Mouse (Mus musculus): ENCODE results near the gene Plin1. TPM values are rescaled to one million over a fixed set of nuclear protein-coding genes. Genes with fewer than 3 reads are reported as not detected.

The Plin1 gene
- total and polyA plus RNA-seq, 3 experiments = not detected

DNA sequence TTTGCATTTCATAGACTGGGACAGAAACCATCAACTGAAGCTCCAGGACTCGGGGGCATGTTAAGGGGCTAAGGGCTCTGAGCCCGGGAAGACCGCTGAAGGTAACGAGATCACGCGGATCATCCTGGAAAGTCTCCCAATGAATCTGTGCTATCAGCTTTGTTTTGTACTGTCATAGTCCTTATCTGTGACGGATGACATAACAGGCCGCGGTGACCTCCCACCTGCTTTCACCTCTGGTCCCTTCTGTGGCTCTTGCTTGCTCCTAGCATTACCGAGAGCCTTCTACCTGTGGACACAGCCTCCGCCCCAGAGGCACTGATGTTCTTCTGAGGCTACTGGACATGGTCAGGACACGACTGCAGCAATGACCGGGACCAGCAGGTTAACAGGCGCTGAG, 3.8 kb upstream of the Plin1 start:
- TF ChIP-seq JUN (IDR thresholded peaks at IDR 0.05; ENCODE audit: insufficient read depth, low read depth, low read length) = no peak
- no peak for TF ChIP-seq NRF1 (IDR thresholded peaks at IDR 0.05; ENCODE audit: low read depth, low read length)
- TF ChIP-seq NELFE (IDR thresholded peaks at IDR 0.05; ENCODE audit: low read depth, low read length) = no peak
- no peak for TF ChIP-seq MEF2A (IDR thresholded peaks at IDR 0.05; ENCODE audit: borderline replicate concordance, low read depth, low read length)
- no peak for TF ChIP-seq TBP (conservative IDR thresholded peaks at IDR 0.05; ENCODE audit: low read depth, low read length)
- TF ChIP-seq MXI1 (IDR thresholded peaks at IDR 0.05; ENCODE audit: low read depth, low read length) = no peak
- TF ChIP-seq POLR2A (IDR thresholded peaks at IDR 0.05; ENCODE audit: low read depth, low read length) = no peak
- no peak for TF ChIP-seq GABPA (IDR thresholded peaks at IDR 0.05; ENCODE audit: insufficient replicate concordance, low read depth, low read length)
- no peak for TF ChIP-seq USF2 (conservative IDR thresholded peaks at IDR 0.05; ENCODE audit: low read depth, low read length)
- TF ChIP-seq CTCF (conservative IDR thresholded peaks at IDR 0.05 in 1 of 2, IDR thresholded peaks at IDR 0.05 in 1 of 2; ENCODE audit: low read depth in 2 of 2, low read length in 2 of 2) = no peak
- no peak for TF ChIP-seq MYC (IDR thresholded peaks at IDR 0.05; ENCODE audit: low read depth, low read length)
- TF ChIP-seq HCFC1 (IDR thresholded peaks at IDR 0.05; ENCODE audit: low read depth, low read length) = no peak
- no peak for TF ChIP-seq MAFK (IDR thresholded peaks at IDR 0.05; ENCODE audit: insufficient replicate concordance, low read length)
- dilution Hi-C loops (cut with MboI; ENCODE audit: extremely low pct_ligation_motif_present, extremely low pct_unique_long_range_greater_than_20kb, low sequenced_read_pairs) (no loop called here), in situ Hi-C loops (cut with MboI; ENCODE audit: low pct_ligation_motif_present, low pct_unique_long_range_greater_than_20kb, low sequenced_read_pairs) (no loop called here)
- H3K4me1 ChIP-seq (ENCODE audit: control insufficient read depth in 1 of 2, insufficient read depth in 2 of 2) = no peaks in the 10 kb centered on the region
- no peaks in the 10 kb centered on the region for H3K79me2 ChIP-seq (replicated peaks; ENCODE audit: control insufficient read depth, extremely low read depth, insufficient read depth, poor library complexity, severe bottlenecking)
- no peak overlapping the region for H3K4me2 ChIP-seq (ENCODE audit: insufficient read depth, low read depth, poor library complexity, severe bottlenecking)
- no peaks in the 10 kb centered on the region for H3K9me3 ChIP-seq (replicated peaks; ENCODE audit: low read length)
- H3K9ac ChIP-seq (ENCODE audit: insufficient read depth, low read depth) = no peak overlapping the region
- no peak overlapping the region for H3K4me3 ChIP-seq (replicated peaks in 1 of 3; ENCODE audit: low read depth in 2 of 3, low read length in 2 of 3, poor library complexity in 1 of 3)
- H3K27me3 ChIP-seq (replicated peaks) = peaks cover 2% of the 10 kb centered on the region
- no peak for DNase-seq (ENCODE audit: extremely low read depth)
- H3K27ac ChIP-seq (ENCODE audit: insufficient read depth, low read depth) = no peak overlapping the region
- peaks cover 12 to 50% of the 10 kb centered on the region in 2 experiments for H3K36me3 ChIP-seq (replicated peaks in 1 of 2; ENCODE audit: control insufficient read depth in 1 of 2, insufficient read depth in 1 of 2, low read length in 1 of 2)

DNA sequence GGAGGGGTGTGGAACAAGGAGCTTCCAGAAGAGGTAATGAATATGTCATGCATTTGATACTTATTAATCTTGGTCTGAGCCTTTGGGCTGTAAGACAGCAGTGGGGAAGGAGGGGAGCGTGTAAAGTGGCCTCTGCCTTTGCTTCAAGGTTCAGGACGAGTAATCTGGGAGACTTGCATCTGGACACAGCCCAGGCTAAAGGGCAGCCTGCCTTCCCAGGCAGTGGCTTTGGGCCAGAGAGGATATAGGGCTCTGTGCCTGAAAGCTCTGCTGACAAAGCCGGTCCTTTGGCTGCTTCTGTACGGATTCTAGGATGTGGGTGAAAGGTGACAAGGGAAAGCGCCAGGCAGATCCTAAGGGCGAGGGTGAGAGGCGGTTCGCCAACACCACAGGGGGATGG, 1.9 kb upstream of the Plin1 start:
- Histone ChIP-seq H3K4me3 (replicated peaks in 1 of 3; ENCODE audit: low read depth in 2 of 3, low read length in 2 of 3, poor library complexity in 1 of 3) (no peak overlapping the region), H3K4me2 (ENCODE audit: insufficient read depth, low read depth, poor library complexity, severe bottlenecking) (no peak overlapping the region), H3K9ac (ENCODE audit: insufficient read depth, low read depth) (no peak overlapping the region), H3K79me2 (replicated peaks; ENCODE audit: control insufficient read depth, extremely low read depth, insufficient read depth, poor library complexity, severe bottlenecking) (no peaks in the 10 kb centered on the region), H3K4me1 (ENCODE audit: control insufficient read depth in 1 of 2, insufficient read depth in 2 of 2) (peaks cover under 1 to 2% of the 10 kb centered on the region in 2 experiments; a peak in 1 of 4 replicates), H3K9me3 (replicated peaks; ENCODE audit: low read length) (no peaks in the 10 kb centered on the region), H3K27ac (ENCODE audit: insufficient read depth, low read depth) (no peak overlapping the region), H3K27me3 (replicated peaks) (peaks cover 4% of the 10 kb centered on the region), H3K36me3 (replicated peaks in 1 of 2; ENCODE audit: control insufficient read depth in 1 of 2, insufficient read depth in 1 of 2, low read length in 1 of 2) (peaks cover 10 to 45% of the 10 kb centered on the region in 2 experiments)
- dilution Hi-C loops (cut with MboI; ENCODE audit: extremely low pct_ligation_motif_present, extremely low pct_unique_long_range_greater_than_20kb, low sequenced_read_pairs) (no loop called here), in situ Hi-C loops (cut with MboI; ENCODE audit: low pct_ligation_motif_present, low pct_unique_long_range_greater_than_20kb, low sequenced_read_pairs) (no loop called here)
- TF ChIP-seq SMC3 (IDR thresholded peaks at IDR 0.05; ENCODE audit: low read depth, low read length) = no peak
- no peak for TF ChIP-seq NELFE (IDR thresholded peaks at IDR 0.05; ENCODE audit: low read depth, low read length)
- TF ChIP-seq BHLHE40 (IDR thresholded peaks at IDR 0.05; ENCODE audit: low read depth, low read length) = no peak
- TF ChIP-seq MAFK (IDR thresholded peaks at IDR 0.05; ENCODE audit: insufficient replicate concordance, low read length) = no peak
- TF ChIP-seq CTCF (conservative IDR thresholded peaks at IDR 0.05 in 1 of 2, IDR thresholded peaks at IDR 0.05 in 1 of 2; ENCODE audit: low read depth in 2 of 2, low read length in 2 of 2) = no peak
- no peak for TF ChIP-seq UBTF (IDR thresholded peaks at IDR 0.05; ENCODE audit: low read depth, low read length)
- TF ChIP-seq USF2 (conservative IDR thresholded peaks at IDR 0.05; ENCODE audit: low read depth, low read length) = no peak
- TF ChIP-seq ZMIZ1 (IDR thresholded peaks at IDR 0.05; ENCODE audit: low read depth, low read length) = no peak
- no peak for TF ChIP-seq SIN3A (IDR thresholded peaks at IDR 0.05; ENCODE audit: low read length)
- TF ChIP-seq MYC (IDR thresholded peaks at IDR 0.05; ENCODE audit: low read depth, low read length) = no peak
- no peak for TF ChIP-seq MEF2A (IDR thresholded peaks at IDR 0.05; ENCODE audit: borderline replicate concordance, low read depth, low read length)
- no peak for TF ChIP-seq TBP (conservative IDR thresholded peaks at IDR 0.05; ENCODE audit: low read depth, low read length)
- TF ChIP-seq ZC3H11A (IDR thresholded peaks at IDR 0.05; ENCODE audit: low read depth, low read length) = no peak
- no peak for TF ChIP-seq NRF1 (IDR thresholded peaks at IDR 0.05; ENCODE audit: low read depth, low read length)
- no peak for TF ChIP-seq RCOR1 (conservative IDR thresholded peaks at IDR 0.05; ENCODE audit: low read depth, low read length)
- TF ChIP-seq POLR2AphosphoS2 (IDR thresholded peaks at IDR 0.05; ENCODE audit: low read depth, low read length) = no peak
- no peak for TF ChIP-seq RAD21 (IDR thresholded peaks at IDR 0.05; ENCODE audit: low read depth, low read length)
- DNase-seq (ENCODE audit: extremely low read depth) = no peak
